Mouse (Mus musculus): Measurements from ENCODE around the gene Rhog.

GRCm38 (mm10) chr7:102250631-102251214, 5.1 kb downstream of the Rhog start:
- TF ChIP-seq CTCF (IDR thresholded peaks at IDR 0.05; ENCODE audit: low read depth) (peak; percentile 94), EP300 (IDR thresholded peaks at IDR 0.05; ENCODE audit: low read depth) (no peak)
